Mouse (Mus musculus): Measurements from ENCODE around the gene Ndufaf7. TPM values are rescaled to one million over a fixed set of nuclear protein-coding genes. Genes with fewer than 3 reads are reported as not detected.
A peak's percentile ranks its signal among the peaks of the same experiment; 100 is the strongest.

Ndufaf7 gene
- polyA plus RNA-seq, 1 experiment from 2014 or later = 61.6 TPM

DNA sequence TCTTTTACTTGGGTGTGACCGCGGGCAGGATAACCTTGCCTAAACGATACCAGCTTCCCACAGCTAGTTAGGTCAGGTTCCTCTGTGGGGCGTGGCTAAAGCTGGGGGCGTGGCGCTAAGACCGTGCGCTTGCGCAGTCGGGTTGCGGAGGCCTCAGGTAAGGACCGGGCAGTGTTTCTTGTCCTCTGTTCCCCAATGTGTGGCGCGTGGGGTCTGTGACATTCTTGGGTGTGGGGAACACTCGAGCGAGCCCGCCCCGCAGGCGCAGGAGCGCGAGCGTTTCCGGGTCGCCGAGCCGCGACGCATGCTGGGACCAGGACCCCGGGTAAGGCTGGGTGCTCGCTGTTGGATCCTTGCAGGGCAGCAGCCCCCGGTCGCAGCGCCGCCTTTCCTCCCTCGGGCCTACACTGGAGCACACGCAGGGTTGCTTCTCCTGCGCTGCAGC is 20.5 kb upstream of the Ndufaf7 start, which contains the start of gene Cebpzos:
Gene Cebpzos, plus strand, starts transcription at position 132 of the 445 bp plus-strand sequence.
- Histone ChIP-seq H3K4me2 (replicated peaks) (peak within 1 kb of the TSS; percentile 74), H3K4me1 (replicated peaks) (peaks cover 27% of the 10 kb centered on the region), H3K9me3 (no peaks in the 10 kb centered on the region), H3K4me3 (replicated peaks) (peak within 1 kb of the TSS; percentile 71), H3K36me3 (peaks cover 24% of the 10 kb centered on the region), H3K27me3 (no peaks in the 10 kb centered on the region), H3K9ac (replicated peaks) (peak within 1 kb of the TSS; percentile 84), H3K27ac (peak within 1 kb of the TSS; percentile 84)
- under 1% methylated on average over 37 of the region's 37 CpGs for WGBS
- ATAC-seq = peak; percentile 97

DNA sequence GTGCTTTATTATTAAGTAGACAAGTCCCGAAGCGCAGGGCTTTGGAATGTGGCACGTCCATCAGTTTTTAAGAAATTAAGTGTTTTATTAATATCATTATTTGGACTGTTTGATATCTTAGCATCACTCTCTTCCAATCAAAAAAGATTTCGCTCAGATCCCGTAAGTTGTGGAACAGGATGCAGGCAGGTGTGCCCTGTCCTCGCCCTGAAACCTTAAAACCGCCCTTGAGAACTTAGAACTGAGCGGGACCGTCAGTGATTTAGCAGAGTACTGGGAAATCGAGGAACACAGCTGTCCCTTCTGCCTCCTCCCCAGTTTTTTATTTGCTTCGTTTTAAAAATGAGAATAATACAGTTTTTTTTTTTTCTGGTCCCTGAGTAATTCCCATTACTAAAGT is 20.0 kb upstream of the Ndufaf7 start:
- no peaks in the 10 kb centered on the region for H3K9me3 ChIP-seq
- H3K27ac ChIP-seq = peak overlapping the region; percentile 84
- peaks cover 29% of the 10 kb centered on the region for H3K36me3 ChIP-seq
- H3K4me3 ChIP-seq (replicated peaks) = peak overlapping the region; percentile 71
- peak overlapping the region; percentile 84 for H3K9ac ChIP-seq (replicated peaks)
- peak overlapping the region; percentile 74 for H3K4me2 ChIP-seq (replicated peaks)
- H3K4me1 ChIP-seq (replicated peaks) = peaks cover 27% of the 10 kb centered on the region
- no peaks in the 10 kb centered on the region for H3K27me3 ChIP-seq
- ATAC-seq = peak; percentile 12; the same call in 1 of the 2 replicates
- WGBS = 3% methylated on average over 11 of the region's 11 CpGs

DNA sequence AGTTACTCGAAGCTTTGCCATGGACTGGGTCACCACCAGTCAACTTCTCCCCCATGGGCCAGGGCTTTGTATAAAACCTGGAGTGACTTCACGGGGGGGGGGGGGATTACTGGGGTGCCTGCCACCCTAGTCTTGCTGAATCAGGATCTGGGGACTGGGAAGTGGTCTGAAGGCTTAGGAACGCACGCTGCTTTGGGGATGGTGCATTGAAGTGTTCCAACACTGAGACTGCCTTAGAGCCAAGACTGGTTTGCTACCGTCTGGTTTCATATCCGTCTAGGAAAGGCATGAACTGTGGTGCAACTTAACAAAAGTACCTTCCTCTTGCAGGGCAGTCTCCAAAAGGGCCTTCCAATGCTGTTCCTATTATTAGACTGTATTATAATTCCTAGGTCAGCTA is 19.2 kb upstream of the Ndufaf7 start:
- ATAC-seq = no peak
- H3K4me1 ChIP-seq (replicated peaks) = peaks cover 27% of the 10 kb centered on the region
- H3K27me3 ChIP-seq = no peaks in the 10 kb centered on the region
- H3K27ac ChIP-seq = no peak overlapping the region
- 0 out of 2 replicates have a peak overlapping the region, but pooled peaks have one; percentile 84 for H3K9ac ChIP-seq (replicated peaks)
- WGBS = 46% methylated on average over 6 of the region's 6 CpGs
- peaks cover 36% of the 10 kb centered on the region for H3K36me3 ChIP-seq
- H3K9me3 ChIP-seq = no peaks in the 10 kb centered on the region
- peak overlapping the region; percentile 71; the same call in 1 of the 2 replicates for H3K4me3 ChIP-seq (replicated peaks)
- peak overlapping the region; percentile 74 for H3K4me2 ChIP-seq (replicated peaks)

DNA sequence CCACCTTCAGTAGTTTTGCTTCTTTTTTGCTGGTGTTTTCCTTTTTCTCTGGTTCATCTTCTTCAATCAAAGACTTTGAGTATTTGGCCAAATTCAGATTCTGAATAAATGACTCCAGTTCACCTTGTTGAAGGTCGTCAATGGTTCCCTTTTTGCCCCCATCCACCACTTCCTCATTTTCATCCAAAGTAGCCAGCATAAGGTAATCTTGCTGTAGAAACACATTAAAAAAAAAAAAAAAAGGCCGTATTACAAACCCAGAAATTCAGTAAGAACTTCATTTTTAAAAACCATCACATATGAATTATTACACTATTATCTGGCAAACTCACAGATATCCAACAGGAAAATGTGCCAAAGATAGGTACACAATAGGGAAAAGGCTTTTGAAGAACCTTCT is 1.1 kb upstream of the Ndufaf7 start:
- Histone ChIP-seq H3K9ac (replicated peaks) (peak overlapping the region; percentile 79), H3K4me1 (replicated peaks) (peaks cover 30% of the 10 kb centered on the region), H3K36me3 (peaks cover 49% of the 10 kb centered on the region), H3K4me2 (replicated peaks) (peak overlapping the region; percentile 79), H3K27me3 (no peaks in the 10 kb centered on the region), H3K4me3 (replicated peaks) (peak overlapping the region; percentile 75), H3K9me3 (no peaks in the 10 kb centered on the region), H3K27ac (no peak overlapping the region)
- no peak for ATAC-seq
- WGBS = 88% methylated on average over 2 of the region's 2 CpGs

DNA sequence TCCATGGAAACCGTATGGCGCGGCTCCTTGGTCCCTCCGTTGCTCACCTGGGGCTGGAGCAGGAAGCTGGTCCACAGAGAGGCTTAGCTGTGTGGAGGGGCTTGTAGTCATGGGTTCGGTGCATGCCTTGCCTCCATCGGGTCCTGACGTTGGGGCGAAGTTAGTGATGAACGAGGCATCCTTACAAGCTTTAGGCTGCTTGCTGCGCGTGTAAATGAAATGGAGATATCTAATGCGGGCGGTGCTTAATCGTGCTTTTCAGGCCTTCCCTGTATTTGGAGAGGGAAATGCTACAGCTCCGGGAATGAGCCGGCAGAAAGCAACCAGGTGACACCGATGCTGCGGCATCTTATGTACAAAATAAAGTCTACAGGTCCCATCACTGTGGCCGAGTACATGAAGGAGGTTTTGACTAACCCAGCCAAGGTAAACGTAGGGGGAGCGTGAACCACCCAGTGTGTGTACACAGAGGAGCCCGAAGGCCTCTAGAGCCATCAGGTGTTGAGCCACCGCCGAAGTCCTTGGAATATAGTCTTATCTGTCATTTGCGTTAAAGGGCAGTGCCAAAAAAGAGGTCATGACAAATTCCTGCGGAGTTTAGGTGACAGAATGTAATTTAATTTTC is 405 bp downstream of the Ndufaf7 start:
- H3K36me3 ChIP-seq = peaks cover 48% of the 10 kb centered on the region
- peak overlapping the region; percentile 79 for H3K4me2 ChIP-seq (replicated peaks)
- ATAC-seq = peak; percentile 55
- H3K4me3 ChIP-seq (replicated peaks) = peak overlapping the region; percentile 75
- H3K9me3 ChIP-seq = no peaks in the 10 kb centered on the region
- H3K27ac ChIP-seq = peak overlapping the region; percentile 52
- H3K27me3 ChIP-seq = no peaks in the 10 kb centered on the region
- WGBS = 8% methylated on average over 26 of the region's 26 CpGs
- peaks cover 30% of the 10 kb centered on the region for H3K4me1 ChIP-seq (replicated peaks)
- H3K9ac ChIP-seq (replicated peaks) = peak overlapping the region; percentile 79

DNA sequence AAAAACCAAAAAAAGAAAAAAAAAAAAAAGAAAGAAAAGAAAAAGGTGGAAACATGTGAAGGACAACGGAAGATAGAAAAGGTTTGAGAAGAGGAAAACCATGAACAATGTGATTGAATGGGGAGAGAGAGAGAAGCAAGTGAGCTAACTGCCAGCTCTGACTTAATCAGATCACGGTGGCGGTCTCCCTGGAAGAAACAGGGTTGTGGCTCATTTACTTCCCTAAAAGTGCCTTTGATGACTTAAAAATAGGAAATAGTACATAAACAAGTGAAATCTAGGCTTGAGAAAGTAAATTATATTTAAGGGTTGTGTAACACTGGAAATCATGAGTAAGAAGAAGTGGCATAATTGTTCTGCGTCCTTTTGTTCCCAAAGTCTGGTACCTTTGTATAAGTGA is 2.0 kb downstream of the Ndufaf7 start:
- no peak overlapping the region for H3K4me3 ChIP-seq (replicated peaks)
- WGBS = 94% methylated on average over 4 of the region's 4 CpGs
- ATAC-seq = no peak
- no peak overlapping the region for H3K27ac ChIP-seq
- H3K9me3 ChIP-seq = no peaks in the 10 kb centered on the region
- no peak overlapping the region for H3K9ac ChIP-seq (replicated peaks)
- no peaks in the 10 kb centered on the region for H3K27me3 ChIP-seq
- H3K36me3 ChIP-seq = peaks cover 48% of the 10 kb centered on the region
- H3K4me2 ChIP-seq (replicated peaks) = no peak overlapping the region
- peaks cover 14% of the 10 kb centered on the region for H3K4me1 ChIP-seq (replicated peaks)

DNA sequence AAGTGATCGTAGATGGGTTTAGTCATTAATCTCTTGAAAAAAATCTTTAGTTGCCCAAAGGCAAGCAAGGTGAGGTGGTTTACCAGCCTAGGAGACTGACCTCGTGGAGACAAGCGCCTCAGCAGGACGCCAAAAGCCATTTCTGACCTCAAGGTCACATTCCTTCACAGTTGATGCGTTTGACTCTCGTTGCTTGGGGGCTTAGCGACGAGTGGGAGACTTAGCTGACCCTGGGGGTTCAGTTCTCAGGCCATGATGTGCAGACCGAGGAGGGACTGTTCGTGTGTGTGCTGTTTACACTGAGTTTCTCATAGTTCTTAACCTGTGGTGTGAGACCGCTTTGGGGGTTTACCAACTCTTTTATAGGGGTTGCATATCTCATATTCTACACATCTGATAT is 5.6 kb downstream of the Ndufaf7 start:
- no peaks in the 10 kb centered on the region for H3K27me3 ChIP-seq
- peaks cover 56% of the 10 kb centered on the region for H3K36me3 ChIP-seq
- H3K9ac ChIP-seq (replicated peaks) = no peak overlapping the region
- H3K27ac ChIP-seq = no peak overlapping the region
- H3K4me2 ChIP-seq (replicated peaks) = no peak overlapping the region
- H3K9me3 ChIP-seq = no peaks in the 10 kb centered on the region
- H3K4me3 ChIP-seq (replicated peaks) = no peak overlapping the region
- ATAC-seq = no peak
- H3K4me1 ChIP-seq (replicated peaks) = peaks cover 6% of the 10 kb centered on the region
- 48% methylated on average over 11 of the region's 11 CpGs for WGBS

DNA sequence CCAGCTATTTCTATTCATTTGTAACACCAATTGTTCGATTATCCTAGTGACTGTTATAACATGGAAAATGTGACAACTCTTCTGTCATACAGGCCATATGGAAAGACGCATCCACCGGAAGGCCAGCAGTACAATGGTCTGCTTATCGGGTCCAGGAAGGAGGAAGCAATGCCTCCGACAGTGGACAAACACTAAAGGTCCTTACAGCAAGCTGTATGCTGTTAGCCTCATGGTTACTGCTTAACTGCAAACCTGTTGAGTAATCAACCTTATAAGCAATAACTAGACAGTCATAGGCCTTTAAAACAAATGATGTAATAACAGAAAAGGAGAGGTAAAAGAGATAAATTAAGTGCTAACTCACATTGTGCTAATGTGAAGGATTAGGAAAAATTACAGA is 14.3 kb downstream of the Ndufaf7 start:
- H3K36me3 ChIP-seq = peaks cover 84% of the 10 kb centered on the region

DNA sequence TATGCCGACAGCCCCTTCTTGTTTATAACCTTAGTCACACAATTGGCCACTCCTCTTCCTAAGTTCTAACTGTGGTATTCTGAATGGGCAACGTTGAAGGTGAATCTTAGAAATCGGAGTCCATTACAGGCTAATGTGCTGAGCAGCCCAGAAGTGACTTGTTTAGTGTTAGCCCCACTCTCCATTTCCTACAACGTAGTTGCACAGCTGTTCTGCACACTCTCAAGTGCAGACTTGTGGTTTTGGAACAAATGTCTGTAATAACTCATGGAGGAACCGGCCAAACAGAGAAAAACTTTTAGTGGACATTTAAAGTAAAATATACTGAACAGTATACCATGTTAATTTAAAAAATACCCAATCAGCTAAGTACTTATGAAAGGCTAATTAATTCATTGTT is 15.1 kb downstream of the Ndufaf7 start:
- H3K9ac ChIP-seq (replicated peaks) = no peak overlapping the region
- H3K4me1 ChIP-seq (replicated peaks) = no peaks in the 10 kb centered on the region
- H3K27me3 ChIP-seq = no peaks in the 10 kb centered on the region
- no peak for ATAC-seq
- no peak overlapping the region for H3K4me2 ChIP-seq (replicated peaks)
- H3K9me3 ChIP-seq = no peaks in the 10 kb centered on the region
- WGBS = 93% methylated on average over 5 of the region's 5 CpGs
- peaks cover 81% of the 10 kb centered on the region for H3K36me3 ChIP-seq
- H3K27ac ChIP-seq = no peak overlapping the region
- no peak overlapping the region for H3K4me3 ChIP-seq (replicated peaks)

More for the DNA sequence above, 14.3 kb downstream of the Ndufaf7 start:
- no peaks in the 10 kb centered on the region for H3K4me1 ChIP-seq (replicated peaks)
- 97% methylated on average over 5 of the region's 5 CpGs for WGBS
- H3K9me3 ChIP-seq = no peaks in the 10 kb centered on the region
- H3K4me2 ChIP-seq (replicated peaks) = no peak overlapping the region
- H3K9ac ChIP-seq (replicated peaks) = no peak overlapping the region
- no peak for ATAC-seq
- no peak overlapping the region for H3K27ac ChIP-seq
- no peaks in the 10 kb centered on the region for H3K27me3 ChIP-seq
- H3K4me3 ChIP-seq (replicated peaks) = no peak overlapping the region

DNA sequence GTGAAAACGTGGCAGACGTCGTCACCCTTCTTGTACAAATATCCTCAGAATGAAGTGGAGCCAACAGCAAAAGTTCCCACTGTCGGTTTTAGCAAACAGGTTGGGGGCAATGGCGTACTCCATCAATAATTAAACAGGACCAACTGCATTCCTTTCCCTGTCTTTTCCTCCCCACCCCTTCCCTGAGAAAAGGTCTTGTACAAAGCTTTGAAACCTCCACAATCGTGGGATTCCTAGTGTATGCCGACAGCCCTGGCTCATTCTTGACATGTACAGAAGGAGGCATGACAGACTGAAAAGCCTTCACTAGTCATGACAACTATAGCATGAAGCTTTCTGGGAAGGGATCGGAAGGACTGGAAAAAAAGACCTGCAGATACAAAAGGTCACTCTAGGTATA is 16.3 kb downstream of the Ndufaf7 start:
- no peak overlapping the region for H3K27ac ChIP-seq
- H3K4me2 ChIP-seq (replicated peaks) = no peak overlapping the region
- H3K4me1 ChIP-seq (replicated peaks) = no peaks in the 10 kb centered on the region
- no peak overlapping the region for H3K9ac ChIP-seq (replicated peaks)
- WGBS = 91% methylated on average over 8 of the region's 8 CpGs
- no peaks in the 10 kb centered on the region for H3K9me3 ChIP-seq
- no peak overlapping the region for H3K4me3 ChIP-seq (replicated peaks)
- H3K36me3 ChIP-seq = peaks cover 79% of the 10 kb centered on the region
- ATAC-seq = no peak
- no peaks in the 10 kb centered on the region for H3K27me3 ChIP-seq

DNA sequence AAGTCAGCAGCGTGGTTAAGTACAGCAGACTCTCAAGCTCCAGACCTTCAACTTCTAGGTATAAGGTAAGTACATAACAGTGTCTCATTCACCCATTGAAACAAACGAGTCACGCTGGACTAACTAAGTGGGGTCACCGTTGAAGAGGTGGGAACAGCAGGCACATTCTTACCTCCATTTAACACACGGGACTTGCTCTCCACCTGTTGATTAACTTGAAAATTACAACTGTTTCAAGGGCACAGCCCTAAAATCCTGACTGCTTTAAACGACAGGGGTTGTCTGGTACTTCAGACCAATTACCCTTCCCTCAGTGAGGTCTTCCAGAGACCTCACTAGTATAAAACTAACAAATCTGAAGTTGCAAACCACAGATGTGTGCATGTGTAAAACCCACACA is 22.5 kb downstream of the Ndufaf7 start:
- no peaks in the 10 kb centered on the region for H3K9me3 ChIP-seq
- H3K4me3 ChIP-seq (replicated peaks) = no peak overlapping the region
- WGBS = 85% methylated on average over 6 of the region's 6 CpGs
- H3K27me3 ChIP-seq = no peaks in the 10 kb centered on the region
- no peak for ATAC-seq
- no peak overlapping the region for H3K27ac ChIP-seq
- no peak overlapping the region for H3K4me2 ChIP-seq (replicated peaks)
- peaks cover 49% of the 10 kb centered on the region for H3K36me3 ChIP-seq
- no peaks in the 10 kb centered on the region for H3K4me1 ChIP-seq (replicated peaks)
- H3K9ac ChIP-seq (replicated peaks) = no peak overlapping the region

DNA sequence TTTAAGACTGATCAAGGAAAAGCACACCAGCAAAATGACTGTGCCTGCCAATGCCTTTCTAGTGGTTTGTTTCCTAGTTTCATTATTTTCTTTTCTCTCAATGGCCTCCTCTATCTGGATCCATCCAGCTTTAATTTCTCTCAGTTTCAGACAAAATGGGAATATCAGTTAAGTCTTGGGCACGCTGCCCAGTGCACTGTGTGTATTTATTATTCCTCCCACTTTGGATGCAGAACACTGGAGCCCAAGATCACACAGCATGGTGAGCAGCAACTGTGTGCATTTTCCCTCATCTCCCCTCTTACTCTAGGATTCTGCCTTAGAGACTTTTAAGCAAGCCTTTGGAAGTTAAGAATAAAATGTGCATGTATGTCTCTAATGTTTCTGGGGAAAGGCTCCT is 27.5 kb downstream of the Ndufaf7 start:
- no peak for ATAC-seq
- Histone ChIP-seq H3K27ac (no peak overlapping the region), H3K27me3 (no peaks in the 10 kb centered on the region), H3K4me2 (replicated peaks) (no peak overlapping the region), H3K9me3 (no peaks in the 10 kb centered on the region), H3K36me3 (peaks cover 25% of the 10 kb centered on the region), H3K4me1 (replicated peaks) (no peaks in the 10 kb centered on the region), H3K9ac (replicated peaks) (no peak overlapping the region), H3K4me3 (replicated peaks) (no peak overlapping the region)
- 90% methylated on average over 1 of the region's 1 CpGs for WGBS

Data from midbrain, embryonic 13.5 days (tissue).